Mouse (Mus musculus) lung, embryonic 15.5 days (tissue): Measurements from ENCODE around the gene Gcn1l1. TPM values are rescaled to one million over a fixed set of nuclear protein-coding genes. Genes with fewer than 3 reads are reported as not detected.

ENCODE experiments used
- ATAC-seq: fragments of 200-750 bp; cut with Nextera tagmentation; 2 replicates; pipeline ENCODE4 v1.8.0; 2017; ENCODE audit warnings: moderate number of reproducible peaks, borderline replicate concordance; ENCODE audit not compliant: low FRiP score, low TSS enrichment; ENCODE audit errors: extremely low read depth
- H3K27ac ChIP-seq: fragments of 300-500 bp; sonication (generic); 2 replicates; pipeline ENCODE4 v1.5.1; 2015; ENCODE audit warnings: moderate library complexity, mild to moderate bottlenecking, inconsistent platforms
- H3K27me3 ChIP-seq: fragments of 300-500 bp; sonication (generic); 2 replicates; pipeline ENCODE4 v1.6.1; 2015; ENCODE audit warnings: inconsistent platforms
- H3K36me3 ChIP-seq: fragments of 300-500 bp; sonication (generic); 2 replicates; pipeline ENCODE4 v1.6.1; 2015; ENCODE audit warnings: inconsistent platforms
- H3K4me1 ChIP-seq: fragments of 300-500 bp; sonication (generic); 2 replicates; pipeline ENCODE4 v1.6.1; 2015; ENCODE audit warnings: inconsistent platforms
- H3K4me2 ChIP-seq: fragments of 300-500 bp; sonication (generic); 2 replicates; pipeline ENCODE4 v1.6.1; 2015; ENCODE audit warnings: inconsistent platforms, mild to moderate bottlenecking, moderate library complexity
- H3K4me3 ChIP-seq: fragments of 300-500 bp; sonication (generic); 2 replicates; pipeline ENCODE4 v1.5.1; 2015; ENCODE audit warnings: mild to moderate bottlenecking, inconsistent platforms
- H3K9ac ChIP-seq: fragments of 300-500 bp; sonication (generic); 2 replicates; pipeline ENCODE4 v1.6.1; 2015; ENCODE audit warnings: inconsistent platforms
- H3K9me3 ChIP-seq: fragments of 300-500 bp; sonication (generic); 2 replicates; pipeline ENCODE4 v1.6.1; 2016; ENCODE audit warnings: inconsistent platforms
- WGBS: fragments of 180-500 bp; shearing (Covaris S2); methylation state at CpG from one replicate; pipeline ENCODE4 v1.1.7; 2015; 5-methylcytosine and 5-hydroxymethylcytosine counted together
- polyA plus RNA-seq: library from polyadenylated mRNA; unstranded; fragments of >200 nt; fragmentation: Nextera tagmentation; extraction: Ambion mirVana; gene quantifications from 2 replicates; pipeline ENCODE4 v1.2.1, GENCODE M21; 2015

Gene Gcn1l1
- polyA plus RNA-seq, 1 experiment from 2014 or later: 40.0 TPM

DNA sequence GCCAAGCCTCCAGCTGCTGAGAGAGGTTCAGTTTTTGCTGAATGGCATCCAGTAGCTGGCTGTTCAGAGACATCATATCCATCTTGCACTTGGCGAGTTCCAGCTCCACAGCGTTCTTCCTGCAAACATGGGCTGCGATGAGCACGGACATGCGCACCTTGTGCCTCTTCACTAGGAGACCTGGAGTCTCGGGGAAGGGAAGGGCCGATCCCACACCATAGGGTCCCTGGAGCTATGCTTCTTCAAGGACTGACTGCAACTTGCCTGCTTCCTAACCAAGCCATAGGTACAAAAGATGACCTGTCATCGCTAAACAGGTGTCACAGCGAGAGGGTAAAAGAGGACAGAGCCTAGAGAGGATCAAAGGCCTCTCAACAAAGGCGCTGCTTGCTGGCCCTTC lies 86.8 kb downstream of the Gcn1l1 start:
- Histone ChIP-seq H3K9ac (peak overlapping the region; percentile 9; the same call in 1 of the 2 replicates), H3K4me3 (no peak overlapping the region; the same call in 1 of the 2 replicates), H3K27me3 (no peaks in the 10 kb centered on the region), H3K4me2 (peak overlapping the region; percentile 60; the same call in 1 of the 2 replicates), H3K4me1 (peaks cover 8% of the 10 kb centered on the region; the same call in 1 of the 2 replicates), H3K36me3 (peaks cover 6% of the 10 kb centered on the region), H3K27ac (no peak overlapping the region), H3K9me3 (no peaks in the 10 kb centered on the region)
- 88% methylated on average over 10 of the region's 10 CpGs for WGBS
- no peak for ATAC-seq

DNA sequence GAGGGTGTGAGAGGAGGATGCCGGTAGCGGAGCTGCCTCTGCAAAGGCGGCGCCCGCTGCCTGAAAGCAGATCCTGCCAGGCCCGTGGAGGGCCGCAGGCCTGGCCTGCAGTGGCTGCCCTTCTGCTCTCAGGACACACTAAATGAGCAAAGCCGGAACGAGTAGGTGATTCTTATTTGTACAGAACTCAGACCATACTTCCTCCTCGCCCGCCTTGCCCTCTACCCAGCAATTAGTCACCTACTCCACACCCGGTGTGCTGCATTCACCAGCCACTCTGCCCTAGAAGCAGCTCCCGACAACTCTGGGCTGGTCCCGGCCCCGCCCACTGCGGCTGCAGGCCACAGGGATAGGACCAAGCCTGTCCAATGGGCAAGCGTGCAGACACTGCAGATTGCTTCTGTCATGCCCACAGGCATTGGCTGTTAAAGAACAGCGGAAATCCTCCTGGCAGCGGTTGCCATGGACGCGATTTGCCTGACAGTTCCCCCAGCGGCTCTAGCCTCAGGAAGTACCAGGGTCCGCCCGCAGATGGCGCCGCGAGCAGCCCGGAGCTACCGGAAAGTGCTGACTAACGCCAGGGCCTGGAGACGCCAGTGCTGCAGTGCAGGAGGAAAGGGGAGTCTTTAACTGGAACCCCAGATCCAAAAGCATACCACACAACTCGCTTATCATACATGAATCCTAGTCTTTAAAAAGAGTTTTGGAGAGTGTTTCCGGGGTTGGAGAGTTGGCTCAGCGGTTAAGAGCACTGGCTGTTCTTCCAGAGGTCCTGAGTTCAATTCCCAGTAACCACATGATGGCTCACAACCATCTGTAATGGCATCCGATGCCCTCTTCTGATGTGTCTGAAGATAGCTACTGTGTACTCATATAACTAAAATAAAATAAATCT lies 87.9 kb downstream of the Gcn1l1 start:
- peak overlapping the region; percentile 56 for H3K9ac ChIP-seq
- peaks cover 8% of the 10 kb centered on the region; the same call in 1 of the 2 replicates for H3K4me1 ChIP-seq
- no peaks in the 10 kb centered on the region for H3K36me3 ChIP-seq
- H3K4me3 ChIP-seq: peak overlapping the region; percentile 45
- H3K27ac ChIP-seq: peak overlapping the region; percentile 67
- H3K9me3 ChIP-seq: no peaks in the 10 kb centered on the region
- WGBS: 3% methylated on average over 35 of the region's 35 CpGs
- no peaks in the 10 kb centered on the region for H3K27me3 ChIP-seq
- H3K4me2 ChIP-seq: peak overlapping the region; percentile 60
- ATAC-seq: peak; percentile 100

DNA sequence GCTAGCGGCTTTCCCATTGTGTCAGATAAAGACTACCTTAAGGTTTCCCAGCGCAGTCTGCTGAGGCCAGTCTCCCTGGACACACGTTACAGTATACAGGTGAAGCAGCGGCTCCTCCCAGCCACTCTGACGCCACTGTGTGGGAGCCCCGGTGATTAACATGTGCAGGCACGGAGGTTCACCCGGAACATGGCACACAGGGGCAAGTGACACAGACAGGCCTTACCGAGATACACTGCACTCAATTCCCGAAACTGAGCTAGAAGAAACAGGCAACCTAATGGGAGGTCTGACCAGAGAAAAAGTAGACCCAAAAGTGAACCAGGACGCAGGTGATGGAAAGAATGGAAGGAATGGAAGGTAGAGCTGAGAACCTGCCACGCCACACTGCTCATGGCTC lies 88.7 kb downstream of the Gcn1l1 start:
- Histone ChIP-seq H3K4me1 (peaks cover 8% of the 10 kb centered on the region; the same call in 1 of the 2 replicates), H3K9me3 (no peaks in the 10 kb centered on the region), H3K4me2 (no peak overlapping the region), H3K36me3 (no peaks in the 10 kb centered on the region), H3K4me3 (no peak overlapping the region), H3K9ac (no peak overlapping the region), H3K27me3 (no peaks in the 10 kb centered on the region), H3K27ac (no peak overlapping the region)
- no peak for ATAC-seq
- 87% methylated on average over 12 of the region's 12 CpGs for WGBS

DNA sequence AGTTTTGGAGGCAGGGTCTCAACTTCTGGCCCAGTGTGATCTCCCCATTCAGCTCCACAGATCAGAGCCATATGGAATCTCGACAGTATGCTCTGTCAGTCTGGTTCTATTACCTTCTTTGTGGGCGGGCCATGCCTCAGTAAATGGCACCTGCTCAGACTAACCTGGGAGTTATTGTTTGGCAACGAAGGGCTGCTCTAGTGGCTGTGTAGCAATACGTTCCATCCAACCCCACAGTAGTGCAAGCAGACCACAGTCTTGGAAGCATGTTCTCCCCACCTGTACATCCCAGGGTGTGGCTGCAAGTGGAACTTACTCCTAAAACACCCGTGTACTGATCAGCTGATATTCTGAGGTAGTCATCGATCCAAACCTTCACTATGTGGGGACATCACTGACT lies 91.6 kb downstream of the Gcn1l1 start:
- H3K4me3 ChIP-seq: no peak overlapping the region
- no peak overlapping the region for H3K9ac ChIP-seq
- H3K27me3 ChIP-seq: no peaks in the 10 kb centered on the region
- ATAC-seq: no peak
- H3K9me3 ChIP-seq: no peaks in the 10 kb centered on the region
- no peak overlapping the region for H3K4me2 ChIP-seq
- peaks cover 8% of the 10 kb centered on the region; the same call in 1 of the 2 replicates for H3K4me1 ChIP-seq
- 65% methylated on average over 6 of the region's 6 CpGs for WGBS
- H3K27ac ChIP-seq: no peak overlapping the region
- no peaks in the 10 kb centered on the region for H3K36me3 ChIP-seq

DNA sequence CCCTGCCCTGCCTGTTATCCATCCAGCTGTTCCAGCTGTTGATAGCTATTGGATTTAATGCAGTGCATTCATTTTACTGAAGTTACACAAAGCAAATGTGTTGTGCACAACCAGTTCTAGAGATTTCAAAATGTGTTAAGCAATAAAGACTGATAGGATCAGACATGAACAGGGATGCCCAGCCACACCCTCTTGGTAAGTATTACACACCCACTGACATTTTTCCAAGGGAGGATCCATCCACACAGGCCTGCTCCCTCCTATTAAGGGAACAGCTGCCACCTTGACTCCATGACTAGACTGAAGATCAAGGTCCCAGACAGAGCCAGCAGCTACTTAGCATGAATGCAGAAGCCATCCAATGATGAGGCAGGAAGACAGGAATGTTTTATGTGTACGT lies 92.2 kb downstream of the Gcn1l1 start:
- Histone ChIP-seq H3K27me3 (no peaks in the 10 kb centered on the region), H3K4me2 (no peak overlapping the region), H3K4me1 (peaks cover 3% of the 10 kb centered on the region; the same call in 1 of the 2 replicates), H3K36me3 (no peaks in the 10 kb centered on the region), H3K27ac (no peak overlapping the region), H3K9ac (no peak overlapping the region), H3K4me3 (no peak overlapping the region), H3K9me3 (no peaks in the 10 kb centered on the region)
- 52% methylated on average over 1 of the region's 1 CpGs for WGBS
- ATAC-seq: no peak

DNA sequence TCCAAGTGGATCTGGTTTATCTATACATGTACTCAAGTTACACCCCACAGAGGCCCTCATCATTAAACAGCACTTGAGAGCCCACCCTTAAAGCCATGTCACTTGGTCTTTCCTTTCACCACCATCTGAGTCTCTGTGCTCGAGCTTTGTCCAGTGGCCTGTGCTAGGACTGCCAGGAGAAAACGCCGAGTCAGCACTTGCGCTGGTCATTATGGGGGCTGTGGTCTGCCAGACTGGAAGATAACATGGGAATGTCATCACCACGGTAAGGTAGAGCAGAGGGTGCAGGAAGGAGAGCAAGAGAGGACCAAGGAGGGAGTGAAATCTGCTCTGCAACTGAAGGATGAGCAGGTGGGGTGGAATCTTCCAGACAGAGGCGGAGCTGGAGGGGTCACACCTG lies 93.3 kb downstream of the Gcn1l1 start:
- Histone ChIP-seq H3K36me3 (no peaks in the 10 kb centered on the region), H3K4me1 (no peaks in the 10 kb centered on the region), H3K4me3 (no peak overlapping the region), H3K4me2 (no peak overlapping the region), H3K9me3 (no peaks in the 10 kb centered on the region), H3K27ac (no peak overlapping the region), H3K27me3 (no peaks in the 10 kb centered on the region), H3K9ac (no peak overlapping the region)
- 64% methylated on average over 6 of the region's 6 CpGs for WGBS
- ATAC-seq: no peak

DNA sequence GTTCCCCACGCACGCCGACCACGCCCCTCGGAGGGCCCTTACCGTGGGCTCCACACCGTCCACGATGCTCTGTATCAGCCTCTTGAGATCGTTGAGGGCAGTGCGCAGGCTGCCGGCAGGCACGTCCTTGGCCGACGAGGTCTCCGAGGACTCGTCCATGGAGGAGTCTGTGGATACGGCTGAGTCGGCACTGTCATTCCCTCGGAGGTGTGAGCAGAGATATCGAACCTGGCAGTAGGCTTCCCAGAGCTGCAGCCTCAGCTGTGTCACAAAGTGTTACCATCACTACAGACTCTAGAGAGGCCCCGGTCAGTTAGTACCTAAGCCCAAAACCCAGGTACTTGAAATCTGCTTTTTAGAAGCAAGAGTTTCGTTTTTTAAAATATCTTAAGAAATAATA lies 97.6 kb downstream of the Gcn1l1 start:
- 0 out of 2 replicates have a peak overlapping the region, but pooled peaks have one; percentile 27 for H3K4me2 ChIP-seq
- H3K27ac ChIP-seq: no peak overlapping the region
- ATAC-seq: peak; percentile 58; the same call in 1 of the 2 replicates
- no peaks in the 10 kb centered on the region for H3K4me1 ChIP-seq
- no peaks in the 10 kb centered on the region for H3K36me3 ChIP-seq
- H3K4me3 ChIP-seq: no peak overlapping the region
- no peak overlapping the region for H3K9ac ChIP-seq
- no peaks in the 10 kb centered on the region for H3K27me3 ChIP-seq
- 28% methylated on average over 22 of the region's 22 CpGs for WGBS
- no peaks in the 10 kb centered on the region for H3K9me3 ChIP-seq

DNA sequence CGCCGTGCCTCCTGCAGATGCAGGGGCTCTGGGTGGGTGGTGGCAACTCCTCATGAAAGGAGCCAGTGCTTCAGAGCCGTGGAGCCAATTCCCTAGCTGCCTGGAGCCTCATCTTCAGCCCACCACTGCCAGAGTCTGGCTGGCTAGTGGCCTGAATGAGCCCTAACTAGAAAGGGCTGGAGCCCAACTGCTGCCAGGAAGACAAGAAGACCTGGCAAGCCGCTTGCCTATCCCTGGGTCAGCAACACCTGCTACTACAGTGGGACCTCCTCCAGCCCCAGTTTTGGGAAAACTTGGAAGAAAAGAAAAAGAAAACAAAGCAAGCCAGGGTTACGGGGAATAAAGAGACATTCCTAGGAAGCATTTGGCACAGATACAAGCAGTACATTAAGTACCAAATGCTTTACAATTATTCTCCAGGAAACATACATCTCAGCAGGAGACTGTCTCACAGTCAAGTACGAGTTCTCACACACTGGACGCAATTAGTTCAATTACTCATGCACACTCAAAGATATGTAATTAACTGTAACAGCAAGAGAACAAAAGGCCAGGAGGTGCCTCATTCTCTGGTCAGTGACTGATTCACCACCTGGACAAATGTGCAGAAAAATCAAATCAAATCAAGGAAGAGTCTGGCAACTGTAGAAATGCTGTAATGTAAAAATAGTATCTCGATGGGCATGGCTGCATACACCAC lies 101.5 kb downstream of the Gcn1l1 start:
- no peaks in the 10 kb centered on the region for H3K27me3 ChIP-seq
- H3K4me3 ChIP-seq: no peak overlapping the region
- no peak overlapping the region for H3K4me2 ChIP-seq
- ATAC-seq: no peak
- H3K36me3 ChIP-seq: no peaks in the 10 kb centered on the region
- H3K9me3 ChIP-seq: no peaks in the 10 kb centered on the region
- no peak overlapping the region for H3K9ac ChIP-seq
- no peak overlapping the region for H3K27ac ChIP-seq
- H3K4me1 ChIP-seq: no peaks in the 10 kb centered on the region
- 54% methylated on average over 8 of the region's 8 CpGs for WGBS

DNA sequence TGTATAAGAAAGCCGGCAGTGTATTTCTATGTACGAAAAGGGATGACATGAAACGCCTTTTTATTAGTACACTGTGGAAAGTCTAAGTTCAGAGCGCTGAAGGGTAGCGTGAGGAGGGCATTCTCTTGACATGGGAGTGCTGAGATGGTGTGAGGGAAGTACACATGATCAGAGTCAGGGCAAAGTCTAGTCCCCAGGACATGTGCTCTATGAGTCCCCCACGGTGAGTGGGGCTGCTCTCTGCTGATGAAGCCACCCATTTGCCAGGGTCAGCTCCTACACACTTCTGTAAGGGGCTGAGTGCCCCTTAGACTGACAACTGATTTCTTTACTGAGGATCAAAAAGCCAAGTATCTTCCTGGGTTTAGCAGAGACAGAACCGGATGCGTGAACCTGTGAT lies 102.2 kb downstream of the Gcn1l1 start:
- H3K36me3 ChIP-seq: no peaks in the 10 kb centered on the region
- WGBS: 74% methylated on average over 8 of the region's 8 CpGs
- no peak for ATAC-seq

DNA sequence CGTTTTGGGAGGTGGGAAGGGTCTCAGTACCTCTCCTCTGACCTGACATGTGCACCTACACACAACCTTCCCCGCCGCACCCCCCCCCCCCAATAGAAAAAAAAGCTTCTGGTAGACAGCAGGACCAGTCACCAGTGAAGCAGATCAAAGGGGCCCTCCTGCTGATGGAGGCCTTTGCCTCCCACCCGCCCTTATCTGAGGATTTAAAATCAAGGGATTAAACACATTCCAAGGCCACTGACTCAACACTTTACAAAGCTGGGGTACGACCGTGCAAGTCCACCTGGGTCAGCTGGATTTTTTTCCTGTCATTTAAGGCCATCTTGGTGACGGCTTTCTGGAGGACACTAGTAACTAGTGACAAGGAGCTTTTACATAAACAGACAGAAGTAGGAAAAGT lies 102.8 kb downstream of the Gcn1l1 start:
- Histone ChIP-seq H3K27me3 (no peaks in the 10 kb centered on the region), H3K27ac (no peak overlapping the region), H3K9ac (no peak overlapping the region), H3K4me3 (no peak overlapping the region), H3K4me1 (no peaks in the 10 kb centered on the region), H3K36me3 (no peaks in the 10 kb centered on the region), H3K4me2 (no peak overlapping the region), H3K9me3 (no peaks in the 10 kb centered on the region)
- ATAC-seq: no peak
- WGBS: 17% methylated on average over 5 of the region's 7 CpGs

More for the DNA sequence above, 102.2 kb downstream of the Gcn1l1 start:
- Histone ChIP-seq H3K4me3 (no peak overlapping the region), H3K4me2 (no peak overlapping the region), H3K27me3 (no peaks in the 10 kb centered on the region), H3K9ac (no peak overlapping the region), H3K27ac (no peak overlapping the region), H3K9me3 (no peaks in the 10 kb centered on the region), H3K4me1 (no peaks in the 10 kb centered on the region)

DNA sequence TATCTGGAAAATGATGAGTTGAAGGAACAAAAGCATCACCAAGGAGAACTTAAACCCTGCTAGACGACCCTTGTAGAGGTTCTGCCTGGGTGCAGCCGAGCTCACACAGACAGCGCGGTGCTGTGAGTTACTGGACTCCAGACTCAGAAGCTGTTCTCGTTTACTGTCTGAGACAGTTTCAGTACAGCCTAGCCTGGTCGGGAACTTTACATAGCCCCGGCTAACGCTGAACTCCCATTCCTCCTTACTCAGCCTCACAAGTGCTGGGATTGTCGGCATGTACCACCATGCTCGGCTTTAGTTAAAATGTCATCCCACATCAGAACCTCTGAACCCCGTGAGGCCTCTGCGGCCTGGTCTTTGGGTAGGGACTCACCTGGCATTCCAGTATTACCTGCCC lies 103.9 kb downstream of the Gcn1l1 start:
- H3K27ac ChIP-seq: no peak overlapping the region
- H3K4me2 ChIP-seq: no peak overlapping the region
- 78% methylated on average over 12 of the region's 12 CpGs for WGBS
- H3K9ac ChIP-seq: no peak overlapping the region
- H3K4me3 ChIP-seq: no peak overlapping the region
- ATAC-seq: no peak
- no peaks in the 10 kb centered on the region for H3K9me3 ChIP-seq
- H3K27me3 ChIP-seq: no peaks in the 10 kb centered on the region
- H3K4me1 ChIP-seq: no peaks in the 10 kb centered on the region
- no peaks in the 10 kb centered on the region for H3K36me3 ChIP-seq

DNA sequence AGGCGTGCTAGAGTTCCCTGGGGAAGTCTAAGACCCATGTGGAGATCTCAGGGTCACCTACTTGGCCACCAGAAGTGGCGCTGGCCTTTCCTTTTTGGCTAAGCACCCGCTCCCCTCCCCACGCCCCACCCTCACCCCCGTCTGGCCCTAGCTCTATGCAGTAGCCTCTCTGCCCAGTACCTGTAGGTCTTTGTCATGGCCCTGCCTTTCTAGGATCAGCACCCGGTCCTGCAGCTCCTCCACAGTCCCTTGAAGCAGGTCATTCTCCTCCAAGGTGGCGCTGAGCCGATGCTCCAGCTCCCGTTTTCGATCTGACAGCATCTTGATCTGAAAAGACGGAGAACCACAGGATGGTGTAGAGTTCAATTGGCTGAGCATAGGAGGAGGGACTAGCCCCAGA lies 104.9 kb downstream of the Gcn1l1 start:
- H3K9me3 ChIP-seq: no peaks in the 10 kb centered on the region
- H3K4me3 ChIP-seq: no peak overlapping the region
- H3K27ac ChIP-seq: no peak overlapping the region
- no peaks in the 10 kb centered on the region for H3K4me1 ChIP-seq
- H3K4me2 ChIP-seq: no peak overlapping the region
- H3K9ac ChIP-seq: no peak overlapping the region
- no peak for ATAC-seq
- WGBS: 74% methylated on average over 11 of the region's 11 CpGs
- H3K27me3 ChIP-seq: no peaks in the 10 kb centered on the region
- H3K36me3 ChIP-seq: no peaks in the 10 kb centered on the region
